Mouse (Mus musculus): ENCODE data around the gene Rnf180. TPM values are rescaled to one million over a fixed set of nuclear protein-coding genes. Genes with fewer than 3 reads are reported as not detected.

Gene Rnf180
- polyA plus RNA-seq, 1 experiment = 17.3 TPM

DNA sequence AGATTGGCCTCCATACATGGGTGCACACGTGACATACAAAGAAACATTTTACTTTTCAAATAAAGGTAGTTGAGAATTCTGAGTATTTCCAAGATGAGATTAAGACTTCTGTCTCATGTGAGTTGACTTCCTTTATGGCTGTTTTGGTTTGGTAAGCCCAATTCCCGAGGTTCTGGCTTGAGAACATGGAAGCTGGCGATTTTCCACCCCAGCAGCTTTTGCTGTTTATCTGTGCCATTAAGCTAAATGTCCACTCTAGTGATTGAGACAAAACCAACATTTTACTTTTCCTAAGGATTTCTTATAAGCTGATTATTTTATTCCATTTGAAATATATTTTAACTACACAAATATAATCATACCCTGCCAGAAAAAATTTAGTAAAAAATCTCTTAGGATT lies 144.6 kb downstream of the Rnf180 start:
- Histone ChIP-seq H3K27ac (ENCODE audit: insufficient read depth, low read length) (no peak overlapping the region), H3K4me3 (ENCODE audit: insufficient read depth, low read length) (no peak overlapping the region), H3K4me1 (ENCODE audit: control insufficient read depth, insufficient read depth, low read length) (no peaks in the 10 kb centered on the region)
- TF ChIP-seq POLR2A (IDR thresholded peaks at IDR 0.05; ENCODE audit: extremely low read depth, insufficient read depth, low read length) = no peak
- no peak for TF ChIP-seq CTCF (IDR thresholded peaks at IDR 0.05; ENCODE audit: extremely low read depth, insufficient read depth, low read length)

DNA sequence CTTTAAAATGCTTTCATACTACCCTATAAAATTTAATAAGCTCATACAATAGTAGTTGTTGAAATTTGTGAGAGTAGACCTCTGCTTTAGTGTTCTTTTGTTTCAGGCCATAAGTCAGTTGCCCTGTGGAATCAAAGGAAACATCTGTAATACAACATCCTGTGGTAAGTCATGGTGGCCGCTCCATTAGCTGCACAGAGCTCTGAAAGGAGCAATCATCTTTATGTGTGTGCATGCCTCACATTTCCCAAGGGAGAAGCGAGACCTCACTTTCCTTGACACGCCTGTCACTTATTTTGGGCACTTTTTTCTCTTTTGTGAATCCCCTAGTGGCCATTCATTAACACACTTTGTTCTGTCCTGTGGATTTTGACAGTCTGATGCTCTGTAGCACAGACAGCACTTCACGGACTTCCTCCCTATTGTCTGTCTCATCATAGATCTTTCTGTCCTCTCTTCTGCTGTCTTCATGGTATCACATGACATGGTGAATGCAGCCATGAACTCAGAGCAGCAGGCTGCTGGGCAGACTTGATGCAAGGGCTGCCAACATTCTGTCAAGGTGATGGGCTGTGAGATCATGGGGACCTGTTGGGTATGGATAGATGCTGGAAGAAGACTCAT lies 146.7 kb downstream of the Rnf180 start:
- Histone ChIP-seq H3K27ac (ENCODE audit: insufficient read depth, low read length) (no peak overlapping the region), H3K4me3 (ENCODE audit: insufficient read depth, low read length) (no peak overlapping the region), H3K4me1 (ENCODE audit: control insufficient read depth, insufficient read depth, low read length) (no peaks in the 10 kb centered on the region)
- no peak for TF ChIP-seq POLR2A (IDR thresholded peaks at IDR 0.05; ENCODE audit: extremely low read depth, insufficient read depth, low read length)

GRCm38 (mm10) chr13:105146827-105147226 lies 147.8 kb downstream of the Rnf180 start:
- Histone ChIP-seq H3K4me1 (ENCODE audit: control insufficient read depth, insufficient read depth, low read length) (no peaks in the 10 kb centered on the region), H3K4me3 (ENCODE audit: insufficient read depth, low read length) (no peak overlapping the region), H3K27ac (ENCODE audit: insufficient read depth, low read length) (no peak overlapping the region)
- TF ChIP-seq POLR2A (IDR thresholded peaks at IDR 0.05; ENCODE audit: extremely low read depth, insufficient read depth, low read length) = no peak

- no peaks in the 10 kb centered on the region for H3K4me1 ChIP-seq (ENCODE audit: control insufficient read depth, insufficient read depth, low read length)
- TF ChIP-seq CTCF (IDR thresholded peaks at IDR 0.05; ENCODE audit: extremely low read depth, insufficient read depth, low read length) = no peak
- no peak for TF ChIP-seq POLR2A (IDR thresholded peaks at IDR 0.05; ENCODE audit: extremely low read depth, insufficient read depth, low read length)
- H3K4me3 ChIP-seq (ENCODE audit: insufficient read depth, low read length) = no peak overlapping the region
- no peak overlapping the region for H3K27ac ChIP-seq (ENCODE audit: insufficient read depth, low read length)
These were observed 154.7 kb downstream of the Rnf180 start for GRCm38 (mm10) chr13:105139881-105140280.

DNA sequence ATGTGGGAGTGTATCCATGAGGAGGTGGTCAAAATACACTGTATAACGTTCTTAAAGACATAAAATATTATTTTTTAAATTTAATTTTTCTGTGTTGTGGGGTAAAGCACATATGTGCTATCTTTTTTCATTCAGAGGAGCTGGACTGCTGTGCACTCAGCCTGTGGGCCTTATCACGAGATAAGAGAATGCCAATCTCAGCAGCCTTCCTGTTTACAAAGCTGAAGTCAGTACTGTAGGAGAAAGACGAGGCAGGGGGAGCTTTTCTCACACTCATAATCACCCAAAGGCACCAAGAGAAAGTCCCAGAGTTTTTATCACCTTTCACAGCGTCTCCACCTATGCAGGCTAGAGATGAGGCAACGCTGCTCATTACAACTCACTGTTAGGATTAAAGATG lies 160.2 kb downstream of the Rnf180 start:
- Histone ChIP-seq H3K4me3 (ENCODE audit: insufficient read depth, low read length) (no peak overlapping the region), H3K4me1 (ENCODE audit: control insufficient read depth, insufficient read depth, low read length) (no peaks in the 10 kb centered on the region), H3K27ac (ENCODE audit: insufficient read depth, low read length) (no peak overlapping the region)
- no peak for TF ChIP-seq CTCF (IDR thresholded peaks at IDR 0.05; ENCODE audit: extremely low read depth, insufficient read depth, low read length)
- no peak for TF ChIP-seq POLR2A (IDR thresholded peaks at IDR 0.05; ENCODE audit: extremely low read depth, insufficient read depth, low read length)

GRCm38 (mm10) chr13:105132776-105133175 lies 161.8 kb downstream of the Rnf180 start:
- TF ChIP-seq CTCF (IDR thresholded peaks at IDR 0.05; ENCODE audit: extremely low read depth, insufficient read depth, low read length) (no peak), POLR2A (IDR thresholded peaks at IDR 0.05; ENCODE audit: extremely low read depth, insufficient read depth, low read length) (no peak)
- Histone ChIP-seq H3K4me1 (ENCODE audit: control insufficient read depth, insufficient read depth, low read length) (no peaks in the 10 kb centered on the region), H3K4me3 (ENCODE audit: insufficient read depth, low read length) (no peak overlapping the region), H3K27ac (ENCODE audit: insufficient read depth, low read length) (no peak overlapping the region)

DNA sequence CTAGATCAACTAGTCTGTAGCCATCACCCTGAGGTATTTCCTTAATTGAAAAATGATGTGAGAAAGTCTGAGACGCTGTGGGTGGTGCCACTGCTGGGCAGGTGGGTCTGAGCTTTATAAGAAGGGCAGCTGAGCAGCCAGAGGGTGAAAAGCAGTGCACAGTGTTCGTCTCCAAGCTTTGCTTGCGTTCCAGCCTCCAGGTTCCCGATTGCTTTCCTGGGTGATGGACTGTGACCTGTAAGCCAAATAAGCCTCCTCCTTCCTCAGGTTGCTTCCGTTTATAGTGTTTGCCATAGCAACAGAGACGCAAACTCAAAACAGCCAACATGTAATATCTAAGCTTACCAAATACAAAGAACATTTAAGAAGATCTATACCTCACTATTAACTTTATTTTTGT lies 162.2 kb downstream of the Rnf180 start:
- H3K4me1 ChIP-seq (ENCODE audit: control insufficient read depth, insufficient read depth, low read length) = no peaks in the 10 kb centered on the region
- no peak overlapping the region for H3K27ac ChIP-seq (ENCODE audit: insufficient read depth, low read length)
- TF ChIP-seq CTCF (IDR thresholded peaks at IDR 0.05; ENCODE audit: extremely low read depth, insufficient read depth, low read length) (no peak), POLR2A (IDR thresholded peaks at IDR 0.05; ENCODE audit: extremely low read depth, insufficient read depth, low read length) (no peak)
- H3K4me3 ChIP-seq (ENCODE audit: insufficient read depth, low read length) = no peak overlapping the region

- no peak overlapping the region for H3K27ac ChIP-seq (ENCODE audit: insufficient read depth, low read length)
- H3K4me3 ChIP-seq (ENCODE audit: insufficient read depth, low read length) = no peak overlapping the region
- no peak for TF ChIP-seq POLR2A (IDR thresholded peaks at IDR 0.05; ENCODE audit: extremely low read depth, insufficient read depth, low read length)
- no peaks in the 10 kb centered on the region for H3K4me1 ChIP-seq (ENCODE audit: control insufficient read depth, insufficient read depth, low read length)
These were observed 164.5 kb downstream of the Rnf180 start for GRCm38 (mm10) chr13:105130080-105130479.

- TF ChIP-seq CTCF (IDR thresholded peaks at IDR 0.05; ENCODE audit: extremely low read depth, insufficient read depth, low read length) = no peak
- TF ChIP-seq POLR2A (IDR thresholded peaks at IDR 0.05; ENCODE audit: extremely low read depth, insufficient read depth, low read length) = no peak
- H3K4me1 ChIP-seq (ENCODE audit: control insufficient read depth, insufficient read depth, low read length) = no peaks in the 10 kb centered on the region
- H3K27ac ChIP-seq (ENCODE audit: insufficient read depth, low read length) = no peak overlapping the region
- H3K4me3 ChIP-seq (ENCODE audit: insufficient read depth, low read length) = no peak overlapping the region
These were observed 172.5 kb downstream of the Rnf180 start for GRCm38 (mm10) chr13:105122092-105122491.

GRCm38 (mm10) chr13:105121617-105122016 lies 173.0 kb downstream of the Rnf180 start:
- Histone ChIP-seq H3K27ac (ENCODE audit: insufficient read depth, low read length) (no peak overlapping the region), H3K4me3 (ENCODE audit: insufficient read depth, low read length) (no peak overlapping the region), H3K4me1 (ENCODE audit: control insufficient read depth, insufficient read depth, low read length) (no peaks in the 10 kb centered on the region)
- TF ChIP-seq CTCF (IDR thresholded peaks at IDR 0.05; ENCODE audit: extremely low read depth, insufficient read depth, low read length) = no peak
- no peak for TF ChIP-seq POLR2A (IDR thresholded peaks at IDR 0.05; ENCODE audit: extremely low read depth, insufficient read depth, low read length)

DNA sequence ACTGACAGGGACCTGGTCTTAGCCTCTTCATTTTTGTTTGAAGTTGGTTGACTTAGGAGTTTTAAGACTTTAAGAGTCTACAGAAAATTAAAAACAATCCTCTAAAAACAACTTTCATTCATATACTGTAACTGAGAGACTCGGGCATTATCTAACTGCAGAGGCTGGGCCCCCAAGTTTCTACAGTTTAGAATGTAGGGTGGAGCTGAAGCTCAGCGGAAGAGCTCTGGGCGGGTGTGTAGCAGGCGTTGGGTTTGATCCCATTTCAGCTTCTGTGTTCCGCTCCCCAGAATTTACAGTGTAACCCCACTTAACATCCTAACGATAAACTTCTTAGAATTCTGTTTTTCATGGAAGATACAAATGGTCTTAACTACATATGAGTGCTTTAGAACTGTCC lies 183.0 kb downstream of the Rnf180 start:
- H3K4me1 ChIP-seq (ENCODE audit: control insufficient read depth, insufficient read depth, low read length) = no peaks in the 10 kb centered on the region
- no peak overlapping the region for H3K27ac ChIP-seq (ENCODE audit: insufficient read depth, low read length)
- no peak overlapping the region for H3K4me3 ChIP-seq (ENCODE audit: insufficient read depth, low read length)
- TF ChIP-seq CTCF (IDR thresholded peaks at IDR 0.05; ENCODE audit: extremely low read depth, insufficient read depth, low read length) = no peak
- no peak for TF ChIP-seq POLR2A (IDR thresholded peaks at IDR 0.05; ENCODE audit: extremely low read depth, insufficient read depth, low read length)

Measured in cortical plate, adult 2 months (tissue).